17 mouse cellular contexts compared by ENCODE assay signal in genomic region chr9:10350909-10351655, GRCm38 (mm10).
"Had no signal": no experiment of that assay in that cellular context is flagged by ENCODE, and none has a peak within 500 bp of the region (broad histone marks: within the 10 kb centered on the region; RNA-seq: fewer than 3 reads in every experiment).

No protein-coding gene starts in this region.

- H3K4me3 ChIP-seq: lung, embryonic 15.5 days; megakaryocyte, embryonic 14.5 days; midbrain, embryonic 13.5 days; midbrain, embryonic 15.5 days; neural tube, embryonic 12.5 days; stomach, embryonic 15.5 days had no signal

- ATAC-seq: liver, postnatal 0 days; lung, postnatal 0 days; midbrain, embryonic 13.5 days; midbrain, embryonic 15.5 days had no signal

- H3K27ac ChIP-seq: lung, embryonic 15.5 days; macrophage; midbrain, embryonic 13.5 days; midbrain, embryonic 15.5 days; neural tube, embryonic 12.5 days; stomach, embryonic 15.5 days; stomach, postnatal 0 days had no signal

- DNase-seq: liver, postnatal 0 days; lung, adult 2 months; lung, postnatal 14 days; lung, postnatal 36 days; right cerebral cortex, postnatal 14 days; thymus, adult 18-20 months; thymus, postnatal 25 days; thymus, postnatal 4 days had no signal

- H3K36me3 ChIP-seq: lung, embryonic 15.5 days; midbrain, embryonic 13.5 days; midbrain, embryonic 15.5 days; neural tube, embryonic 12.5 days; stomach, embryonic 15.5 days had no signal

- H3K4me1 ChIP-seq: lung, embryonic 15.5 days; megakaryocyte, embryonic 14.5 days; midbrain, embryonic 13.5 days; midbrain, embryonic 15.5 days; neural tube, embryonic 12.5 days; stomach, embryonic 15.5 days had no signal

- H3K27me3 ChIP-seq: lung, embryonic 15.5 days; megakaryocyte, embryonic 14.5 days; midbrain, embryonic 13.5 days; midbrain, embryonic 15.5 days; neural tube, embryonic 12.5 days; stomach, embryonic 15.5 days had no signal
